Comparison of ENCODE assay signal across 8 mouse cellular contexts in genomic region chr3:108911548-108912413, GRCm38 (mm10). TPM values are rescaled to one million over a fixed set of nuclear protein-coding genes. Genes with fewer than 3 reads are reported as not detected.
A peak's percentile ranks its signal among the peaks of the same experiment; 100 is the strongest.
DNase-seq lines count a peak whose midpoint lies in the region; ATAC-seq and TF ChIP-seq lines count a peak whose summit lies in the region.

Gene Prpf38b (minus strand): TSS chr3:108911727.

- peak within 1 kb of the TSS; percentile 91 for H3K9ac ChIP-seq in lung, postnatal 0 days (replicated peaks; ENCODE audit: low read depth)

- peak; percentile 99 for ATAC-seq in frontal cortex, adult (ENCODE audit: low TSS enrichment)
- peak; percentile 99 for ATAC-seq in lung, postnatal 0 days

- H3K27me3 ChIP-seq in hindbrain, embryonic 10.5 days (ENCODE audit: insufficient read depth, poor library complexity, severe bottlenecking): no peaks in the 10 kb centered on the region
- no peaks in the 10 kb centered on the region for H3K27me3 ChIP-seq in lung, postnatal 0 days (replicated peaks; ENCODE audit: insufficient read depth, low read length)

- H3K4me2 ChIP-seq in lung, postnatal 0 days (replicated peaks; ENCODE audit: low read depth, low read length): peak within 1 kb of the TSS; percentile 85

- peak within 1 kb of the TSS; percentile 97 for H3K4me3 ChIP-seq in hindbrain, embryonic 10.5 days
- peak within 1 kb of the TSS; percentile 94 for H3K4me3 ChIP-seq in lung, postnatal 0 days (ENCODE audit: low read depth, low read length)

- H3K4me1 ChIP-seq in hindbrain, embryonic 10.5 days (replicated peaks): peaks cover 26% of the 10 kb centered on the region
- peaks cover 3% of the 10 kb centered on the region; the same call in 1 of the 2 replicates for H3K4me1 ChIP-seq in lung, postnatal 0 days (ENCODE audit: insufficient read depth, low read depth, low read length)

- peaks cover 21% of the 10 kb centered on the region for H3K36me3 ChIP-seq in hindbrain, embryonic 10.5 days
- no peaks in the 10 kb centered on the region for H3K36me3 ChIP-seq in lung, postnatal 0 days (ENCODE audit: insufficient read depth, low read length)

- no peaks in the 10 kb centered on the region for H3K9me3 ChIP-seq in hindbrain, embryonic 10.5 days
- H3K9me3 ChIP-seq in lung, postnatal 0 days (ENCODE audit: low read length): no peaks in the 10 kb centered on the region

- no peak for TF ChIP-seq CTCF in lung, postnatal 0 days (IDR thresholded peaks at IDR 0.05)

- peak within 1 kb of the TSS; percentile 97 for H3K27ac ChIP-seq in hindbrain, embryonic 10.5 days
- peak within 1 kb of the TSS; percentile 100 for H3K27ac ChIP-seq in lung, postnatal 0 days (ENCODE audit: low read length)

- peak; percentile 95 for DNase-seq in MN1 (ENCODE audit: low spot score)
- DNase-seq in cerebellum, adult 9-10 months: peak; percentile 93
- DNase-seq in hindbrain, embryonic 10.5 days (ENCODE audit: low spot score): peak; percentile 98
- peak; percentile 97 for DNase-seq in layer of hippocampus, adult 9-11 months
- peak; percentile 98 for DNase-seq in lung, postnatal 0 days (ENCODE audit: low spot score)
- DNase-seq in ovary, postnatal 14 days (ENCODE audit: low spot score): peak; percentile 90
- DNase-seq in thymus, postnatal 14 days: peak; percentile 96

- 1% methylated on average over 53 of the region's 53 CpGs for WGBS in hindbrain, embryonic 10.5 days
- WGBS in lung, postnatal 0 days: 2% methylated on average over 53 of the region's 53 CpGs

- TF ChIP-seq EP300 in lung, postnatal 0 days (IDR thresholded peaks at IDR 0.05): peak; percentile 60; the same call in 1 of the 2 replicates

RNA-seq across cellular contexts. Expression of gene Prpf38b, which starts in this region (rescaled TPM):
- polyA plus RNA-seq in hindbrain, embryonic 10.5 days (2016; fragmentation: Nextera tagmentation; extraction: Ambion mirVana): 52.6 and 74.6 TPM in 2 replicates
- polyA plus RNA-seq in lung, postnatal 0 days (2015; fragmentation: Nextera tagmentation; extraction: Ambion mirVana): 42.5 and 48.7 TPM in 2 replicates

Comparison
In these comparisons a context has a peak if more than half of its experiments do, and no peak if none do; other contexts are left out.
1. Peak in every context shown above with its lines: DNase-seq, ATAC-seq, H3K4me3 ChIP-seq and H3K27ac ChIP-seq.